Mouse (Mus musculus) central nervous system, embryonic 11.5 days (tissue): ENCODE results near the gene Slc37a4. TPM values are rescaled to one million over a fixed set of nuclear protein-coding genes. Genes with fewer than 3 reads are reported as not detected.

Source experiments
- polyA plus RNA-seq: library from polyadenylated mRNA; depleted of rRNA; stranded (reverse); fragments of >200 nt; gene quantifications from 2 replicates; pipeline ENCODE4 v1.2.3, GENCODE M21; 2012; rRNA removed

Gene Slc37a4
- polyA plus RNA-seq: 20.2 TPM in 2 replicates

DNA sequence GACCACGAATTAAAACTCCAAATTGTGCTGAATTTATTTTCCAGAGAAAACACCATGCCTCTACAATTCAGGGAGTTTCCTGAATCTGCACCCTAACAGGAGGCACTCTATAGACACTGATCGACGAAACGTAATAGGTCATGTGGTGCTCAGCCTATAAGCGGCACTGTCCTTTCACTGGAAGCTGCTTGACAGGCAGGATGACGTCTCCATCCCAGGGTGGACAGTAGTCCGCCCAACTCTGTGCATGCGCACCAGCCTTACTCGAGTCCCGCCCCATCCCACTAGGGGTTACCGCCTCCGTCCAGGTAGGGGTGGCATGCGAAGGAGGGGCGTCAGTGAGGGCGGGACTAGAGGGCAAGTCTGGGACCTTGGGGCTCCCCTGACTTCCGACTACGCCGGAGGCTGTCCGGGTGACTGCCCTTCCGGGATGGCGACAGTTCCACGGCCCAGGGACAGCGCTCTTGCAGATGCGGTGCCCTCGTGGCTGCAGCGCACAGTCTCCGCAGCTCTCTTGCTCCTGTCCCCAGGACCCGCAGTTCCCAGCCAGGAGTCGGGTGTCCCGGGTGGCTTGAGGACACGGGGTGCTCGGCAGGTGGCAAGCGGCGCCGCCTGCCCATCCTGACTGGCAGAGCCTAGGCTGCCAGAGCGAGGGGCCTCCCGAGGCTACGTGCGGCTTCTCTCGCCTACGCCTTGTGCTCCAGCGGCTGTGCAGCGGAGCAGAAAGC is at the start of gene Slc37a4:
Gene Slc37a4, plus strand, starts transcription at position 169 of the 728 bp plus-strand sequence.

DNA sequence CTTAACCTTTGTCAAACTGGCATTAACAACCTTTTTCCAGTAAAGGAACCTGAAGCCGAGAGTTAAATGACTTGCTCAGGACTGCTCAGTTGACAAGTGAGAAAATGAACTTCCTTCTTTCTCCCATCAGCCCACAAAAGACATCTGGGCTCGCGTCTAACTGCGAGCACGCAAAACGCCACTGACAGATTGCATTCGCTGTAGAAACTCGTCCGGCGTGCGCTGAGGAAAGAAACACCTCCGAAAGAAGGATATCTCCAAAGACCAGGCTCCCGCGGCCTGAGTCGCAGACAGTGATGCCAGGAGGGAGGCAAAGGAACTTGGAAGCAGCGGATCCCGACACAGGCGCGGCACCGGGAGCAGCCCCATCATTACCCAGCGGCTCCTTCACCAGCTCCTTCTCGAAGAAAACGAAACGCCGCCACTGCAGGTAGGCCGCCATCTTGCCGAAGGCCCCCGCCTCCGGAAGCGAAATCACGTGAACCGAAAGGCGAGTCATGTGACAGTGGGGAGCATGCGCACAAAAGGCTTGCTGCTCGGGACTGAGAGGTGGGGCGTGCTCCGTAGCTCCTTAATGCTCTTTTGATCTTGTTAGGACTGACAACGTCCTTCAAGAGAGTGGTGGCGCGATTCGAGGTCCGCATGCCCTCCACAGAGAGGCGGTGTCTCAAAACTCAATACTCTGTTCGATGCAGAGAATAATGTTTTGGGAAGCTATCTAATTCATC is 35.3 kb upstream of the Slc37a4 start, which contains the start of gene Vps11:
Gene Vps11, minus strand, starts transcription at position 481 of the 728 bp plus-strand sequence.

GRCm38 (mm10) chr9:44379054-44379834 is 17.4 kb upstream of the Slc37a4 start, which contains the start of gene Hyou1:
TSS of gene Hyou1 (plus strand) at chr9:44379490.

GRCm38 (mm10) chr9:44406906-44407751 is 10.5 kb downstream of the Slc37a4 start, which contains the start of the genes Rps25 and Trappc4:
TSS of gene Rps25 (plus strand) at chr9:44407139.
TSS of gene Trappc4 (minus strand) at chr9:44407600.

DNA sequence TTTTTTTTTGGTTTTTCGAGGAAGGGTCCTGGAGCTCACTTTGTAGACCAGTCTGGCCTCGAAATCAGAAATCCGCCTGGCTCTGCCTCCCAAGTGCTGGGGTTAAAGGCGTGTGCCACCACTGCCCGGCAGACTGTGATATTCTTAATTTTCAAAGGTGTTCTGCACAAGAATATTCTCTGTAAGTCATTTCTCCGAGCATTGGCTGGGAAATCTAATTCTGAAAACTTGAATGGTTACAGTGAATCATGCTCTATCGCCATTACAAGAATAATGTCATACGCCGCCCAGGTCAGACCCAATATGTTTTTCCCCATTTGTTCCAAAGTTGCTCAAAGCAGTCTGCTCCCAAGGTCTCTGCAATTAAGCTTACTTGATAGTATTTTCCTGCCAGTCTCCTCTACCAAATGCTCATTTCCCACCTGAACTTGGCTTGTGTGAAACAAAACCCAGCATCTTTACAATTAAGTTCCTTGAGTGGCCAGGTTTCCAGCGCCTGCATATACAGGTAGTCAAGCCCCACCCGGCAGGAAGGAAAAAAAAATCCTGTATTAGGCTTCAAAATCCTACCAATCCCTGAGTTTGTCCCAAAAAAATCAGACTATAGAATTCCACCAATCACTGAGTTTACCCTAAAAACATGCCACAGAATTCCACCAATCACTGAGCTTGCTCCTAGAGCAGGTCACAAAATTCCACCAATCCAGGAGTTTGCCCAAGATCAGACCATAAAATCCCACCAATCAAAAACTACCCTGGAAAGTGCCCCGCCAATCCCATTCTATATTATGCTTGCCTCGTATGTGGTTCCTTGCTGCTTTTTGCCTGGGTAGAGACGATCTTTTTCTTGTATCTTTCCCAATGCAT is 22.1 kb downstream of the Slc37a4 start, which contains the start of gene Ccdc84:
Gene Ccdc84, minus strand, starts transcription at position 51 of the 867 bp plus-strand sequence.

DNA sequence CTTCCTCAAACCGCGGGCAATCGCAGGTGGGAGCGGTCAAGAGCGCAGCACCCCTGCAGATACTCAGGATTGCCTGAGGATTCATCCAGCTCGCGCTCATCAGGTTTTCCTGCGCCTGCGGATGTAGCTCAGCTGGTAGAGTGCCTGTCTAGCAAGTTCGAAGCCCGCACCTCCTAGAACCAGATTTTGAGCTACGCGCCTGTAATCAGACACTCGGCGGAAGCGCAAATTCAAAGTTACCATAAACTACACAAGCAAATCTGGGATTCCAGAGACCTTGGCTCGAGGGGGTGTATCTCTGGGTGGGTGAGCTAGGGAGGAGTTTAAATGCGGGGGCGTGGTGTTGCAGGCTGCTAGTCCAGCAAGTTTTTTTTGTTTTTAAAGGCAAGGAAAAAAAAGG is 44.3 kb downstream of the Slc37a4 start, which contains the start of gene Foxr1:
Gene Foxr1, minus strand, starts transcription at position 176 of the 400 bp plus-strand sequence.

Other genes with a start within 250 kb of the Slc37a4 start
- gene Cbl, start 162.8 kb upstream of the Slc37a4 start, polyA plus RNA-seq: 19.7 and 24.1 TPM in 2 replicates
- gene Ccdc153, start 156.2 kb upstream of the Slc37a4 start, polyA plus RNA-seq: 0.05 and 0.14 TPM in 2 replicates
- 0.20 and 0.31 TPM in 2 replicates for gene Pdzd3, start 145.4 kb upstream of the Slc37a4 start, polyA plus RNA-seq
- 2.0 and 2.4 TPM in 2 replicates for gene Nlrx1, start 128.3 kb upstream of the Slc37a4 start, polyA plus RNA-seq
- gene Abcg4, start 108.2 kb upstream of the Slc37a4 start, polyA plus RNA-seq: 19.3 and 19.5 TPM in 2 replicates
- gene Hinfp, start 91.2 kb upstream of the Slc37a4 start, polyA plus RNA-seq: 38.6 and 43.6 TPM in 2 replicates
- 19.9 and 22.4 TPM in 2 replicates for gene C2cd2l, start 76.6 kb upstream of the Slc37a4 start, polyA plus RNA-seq
- gene Dpagt1, start 70.8 kb upstream of the Slc37a4 start, polyA plus RNA-seq: 20.6 and 44.7 TPM in 2 replicates
- gene H2afx, start 62.2 kb upstream of the Slc37a4 start, polyA plus RNA-seq: 292 and 369 TPM in 2 replicates
- gene Hmbs, start 52.6 kb upstream of the Slc37a4 start, polyA plus RNA-seq: 111 and 135 TPM in 2 replicates
- gene Vps11, start 35.2 kb upstream of the Slc37a4 start, polyA plus RNA-seq: 24.8 and 28.6 TPM in 2 replicates
- 59.1 and 68.3 TPM in 2 replicates for gene Hyou1, start 17.4 kb upstream of the Slc37a4 start, polyA plus RNA-seq
- gene Rps25, start 10.3 kb downstream of the Slc37a4 start, polyA plus RNA-seq: 853 and 1,290 TPM in 2 replicates
- gene Trappc4, start 10.7 kb downstream of the Slc37a4 start, polyA plus RNA-seq: 123 and 141 TPM in 2 replicates
- 37.0 and 40.8 TPM in 2 replicates for gene Ccdc84, start 21.7 kb downstream of the Slc37a4 start, polyA plus RNA-seq
- gene Foxr1, start 44.3 kb downstream of the Slc37a4 start, polyA plus RNA-seq: not detected in 2 replicates
- 0.11 and 0.43 TPM in 2 replicates for gene Upk2, start 58.1 kb downstream of the Slc37a4 start, polyA plus RNA-seq
- gene Bcl9l, start 86.0 kb downstream of the Slc37a4 start, polyA plus RNA-seq: 15.7 and 19.1 TPM in 2 replicates
- not detected in 2 replicates for gene Cxcr5, start 165.0 kb downstream of the Slc37a4 start, polyA plus RNA-seq
- 52.3 and 67.1 TPM in 2 replicates for gene Ddx6, start 208.0 kb downstream of the Slc37a4 start, polyA plus RNA-seq